Mouse (Mus musculus): ENCODE data around the gene Susd1.

Susd1 gene

GRCm38 (mm10) chr4:59282699-59283487 is 155.5 kb downstream of the Susd1 start:
- DNase-seq (ENCODE audit: low spot score) = peak; percentile 24

GRCm38 (mm10) chr4:59282137-59282536 is 156.3 kb downstream of the Susd1 start:
- DNase-seq (ENCODE audit: low spot score) = no peak

- no peak for DNase-seq (ENCODE audit: low spot score)
Observed at GRCm38 (mm10) chr4:59280876-59281275, 157.6 kb downstream of the Susd1 start.

GRCm38 (mm10) chr4:59279111-59279510 is 159.3 kb downstream of the Susd1 start:
- no peak for DNase-seq (ENCODE audit: low spot score)

- DNase-seq (ENCODE audit: low spot score) = no peak
Observed at GRCm38 (mm10) chr4:59278410-59278809, 160.0 kb downstream of the Susd1 start.

- DNase-seq (ENCODE audit: low spot score) = no peak
Observed at GRCm38 (mm10) chr4:59277958-59278357, 160.5 kb downstream of the Susd1 start.

- DNase-seq (ENCODE audit: low spot score) = no peak
Observed at GRCm38 (mm10) chr4:59275956-59276355, 162.5 kb downstream of the Susd1 start.

GRCm38 (mm10) chr4:59275494-59275893 is 162.9 kb downstream of the Susd1 start:
- no peak for DNase-seq (ENCODE audit: low spot score)

GRCm38 (mm10) chr4:59274136-59274535 is 164.3 kb downstream of the Susd1 start:
- DNase-seq (ENCODE audit: low spot score) = no peak

- DNase-seq (ENCODE audit: low spot score) = peak; percentile 56
Observed at GRCm38 (mm10) chr4:59273342-59273741, 165.1 kb downstream of the Susd1 start.

- no peak for DNase-seq (ENCODE audit: low spot score)
Observed at GRCm38 (mm10) chr4:59265631-59266030, 172.8 kb downstream of the Susd1 start.

GRCm38 (mm10) chr4:59265182-59265581 is 173.3 kb downstream of the Susd1 start:
- no peak for DNase-seq (ENCODE audit: low spot score)

Measured in embryo, embryonic 10 days (tissue).